Mouse (Mus musculus) cerebellum, adult 8-10 months (tissue): ENCODE results near the gene Mcub.

Experiments used
- DNase-seq: peaks from one replicate; pipeline ENCODE4 v3.0.0; 2022

The Mcub gene

DNA sequence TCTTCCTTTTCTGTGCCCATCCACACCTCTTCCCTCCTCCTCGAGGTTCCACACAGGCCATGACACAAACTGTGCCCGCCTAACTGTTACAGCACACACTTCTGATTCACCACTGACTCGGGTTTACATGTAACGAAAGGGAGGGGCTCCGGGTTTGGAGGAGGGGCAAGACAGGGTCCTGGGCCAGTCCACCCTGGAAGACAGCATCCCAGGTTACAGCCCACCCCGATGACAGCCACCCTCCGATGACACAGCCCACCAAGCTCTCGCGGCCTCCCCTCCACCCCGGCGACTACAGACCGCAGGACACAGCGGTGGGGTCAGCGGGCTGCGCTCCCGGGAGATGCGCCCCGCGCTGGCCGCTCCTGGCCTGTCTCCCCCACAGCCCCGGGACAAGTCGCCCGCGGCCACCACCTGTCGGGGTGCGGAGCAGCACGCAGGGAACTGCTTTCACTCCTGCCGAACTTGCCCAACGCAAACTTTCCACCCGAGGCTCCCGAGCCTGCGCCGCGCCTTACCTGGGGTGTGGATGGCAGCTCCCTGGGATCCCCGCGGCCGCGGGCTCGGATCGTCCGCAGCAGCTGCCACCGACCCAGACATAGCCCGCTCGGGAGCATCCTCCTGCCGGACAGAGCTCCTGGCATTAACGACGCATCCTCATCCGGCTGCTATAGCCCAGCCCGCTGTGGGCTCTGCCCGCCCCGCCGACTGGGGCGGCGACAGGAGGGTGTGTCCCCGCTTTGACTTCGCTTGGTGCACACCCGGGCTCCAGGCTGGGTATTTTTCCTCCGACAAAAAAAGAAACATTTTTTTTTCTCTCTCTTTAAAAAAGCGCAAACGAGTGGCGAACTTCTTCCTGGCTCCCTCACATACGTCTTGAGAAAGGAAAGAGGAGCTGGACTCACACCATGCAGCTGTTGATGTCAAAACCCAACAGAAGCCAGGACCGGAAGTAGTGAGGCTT is at the start of gene Mcub:
Mcub (minus strand) TSS at position 775 of the 964 bp plus-strand sequence.
- DNase-seq, result no peak

DNA sequence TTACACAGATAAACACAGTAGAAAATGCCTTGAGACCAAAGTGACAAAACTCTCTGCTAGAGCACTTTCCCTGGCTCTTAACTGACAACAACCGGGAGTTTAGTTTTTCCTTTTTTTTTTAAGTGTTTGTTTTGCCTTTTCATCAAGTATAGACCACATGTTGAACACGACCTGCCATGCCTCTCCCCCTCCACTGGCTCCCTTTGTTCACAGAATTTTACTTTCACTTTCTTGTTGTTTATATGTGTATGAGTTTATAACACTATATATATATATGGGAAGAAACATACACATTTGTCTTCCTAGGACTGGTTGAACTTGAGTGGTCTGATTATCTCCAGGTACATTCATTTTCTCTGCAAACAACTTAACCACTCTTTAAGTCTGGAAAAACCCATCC is 42.9 kb upstream of the Mcub start:
- no peak for DNase-seq

DNA sequence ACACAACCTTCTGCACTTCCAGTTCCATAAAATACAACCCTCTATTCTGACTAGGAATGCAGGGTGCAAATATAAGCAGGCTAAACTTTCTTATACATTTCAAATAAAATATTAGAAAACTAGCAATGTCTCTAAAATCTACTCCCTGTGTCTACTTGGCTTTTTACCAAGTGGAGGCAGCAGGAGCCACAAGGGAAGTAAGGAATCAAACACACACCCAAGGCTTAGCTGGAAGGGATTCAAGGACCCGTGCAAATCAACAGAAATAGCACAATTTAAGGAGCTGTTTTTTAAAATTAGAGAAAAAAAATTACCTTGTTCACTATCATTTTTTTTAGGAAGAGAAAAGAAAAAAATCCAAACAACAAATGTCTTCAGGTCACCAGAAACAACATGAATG is 41.2 kb upstream of the Mcub start:
- no peak for DNase-seq

- no peak for DNase-seq
Observed at GRCm38 (mm10) chr3:130006141-130006540, 36.1 kb upstream of the Mcub start.

DNA sequence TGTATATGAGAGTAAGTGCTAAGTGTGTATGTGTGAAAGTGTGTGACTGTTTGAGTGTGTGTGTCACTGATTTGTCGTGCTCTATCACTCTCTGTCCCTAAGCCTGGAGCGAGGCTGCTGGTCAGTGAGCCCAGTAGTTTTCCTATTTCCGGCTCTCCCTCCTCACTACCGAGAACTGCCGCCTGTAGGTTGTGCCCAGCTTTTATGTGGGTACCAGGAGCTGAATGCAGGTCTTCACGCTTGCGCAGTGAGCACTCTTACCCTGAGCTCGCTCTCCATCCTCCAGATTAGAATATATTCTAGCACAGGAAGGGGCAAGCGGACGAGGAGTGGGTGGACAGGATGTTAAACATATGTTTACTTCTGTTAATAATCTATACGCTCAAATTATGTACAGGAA is 30.9 kb upstream of the Mcub start:
- DNase-seq, result no peak

GRCm38 (mm10) chr3:129998526-129998925 is 28.5 kb upstream of the Mcub start:
- no peak for DNase-seq

GRCm38 (mm10) chr3:129998001-129998400 is 28.0 kb upstream of the Mcub start:
- DNase-seq, result no peak

DNA sequence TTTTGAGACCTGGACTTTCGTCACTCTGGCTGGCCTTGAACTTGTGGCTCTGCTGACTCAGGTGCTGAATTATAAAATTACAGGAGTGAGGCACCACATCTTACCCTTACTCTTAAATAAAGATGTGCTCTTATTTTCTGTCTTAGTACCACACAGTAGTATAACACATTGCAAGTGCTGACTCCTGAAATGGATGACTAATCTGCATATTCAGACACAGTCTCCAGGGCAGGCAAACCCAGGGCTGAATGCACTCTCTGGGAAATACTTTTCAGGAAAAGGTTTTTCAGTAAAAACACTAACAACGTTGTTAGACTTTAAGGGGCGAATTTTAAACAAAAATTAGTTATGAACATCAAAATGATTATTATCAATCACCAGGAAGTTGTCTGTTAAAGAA is 27.3 kb upstream of the Mcub start:
- DNase-seq, result no peak

- no peak for DNase-seq
Observed at GRCm38 (mm10) chr3:129987297-129987696, 17.3 kb upstream of the Mcub start.

DNA sequence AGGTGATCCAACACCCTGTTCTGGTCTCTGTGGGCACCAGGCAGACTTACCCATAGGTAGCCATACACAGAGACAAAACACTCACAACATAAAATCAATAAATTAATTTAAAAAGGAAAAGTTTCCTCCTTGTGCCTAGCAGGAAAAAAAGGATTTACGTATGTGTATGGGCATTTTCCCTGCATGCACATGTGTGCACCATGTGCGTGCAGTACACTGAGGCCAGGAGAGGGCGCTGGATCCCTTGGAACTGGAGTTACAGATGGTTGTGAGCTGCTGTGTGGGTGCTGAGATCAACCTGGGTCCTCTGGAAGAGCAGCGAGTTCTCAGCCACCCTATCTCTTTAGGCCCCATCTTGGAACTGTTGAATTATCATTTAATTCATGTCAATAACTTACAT is 15.3 kb upstream of the Mcub start:
- no peak for DNase-seq

GRCm38 (mm10) chr3:129984797-129985196 is 14.8 kb upstream of the Mcub start:
- DNase-seq, result no peak

DNA sequence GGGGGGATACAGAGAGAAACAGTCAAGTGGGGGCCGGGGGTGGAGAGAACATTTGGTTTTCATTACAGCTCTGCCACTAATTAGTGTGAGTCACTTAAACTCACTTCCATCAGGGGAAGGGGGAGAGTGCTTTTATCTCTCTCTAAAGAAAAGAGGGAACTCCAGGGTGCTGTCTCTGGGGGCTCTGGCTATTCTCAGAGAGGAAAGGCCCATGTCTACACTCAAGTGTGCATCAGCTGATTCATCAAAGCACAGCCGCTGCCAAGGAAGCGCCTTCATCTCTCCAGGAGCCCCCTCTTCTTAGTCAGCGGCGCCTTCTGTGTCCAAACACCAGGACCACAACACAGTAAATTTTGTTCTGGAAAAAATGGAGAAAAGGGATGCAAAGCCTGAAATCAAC is 12.3 kb upstream of the Mcub start:
- DNase-seq, result no peak

DNA sequence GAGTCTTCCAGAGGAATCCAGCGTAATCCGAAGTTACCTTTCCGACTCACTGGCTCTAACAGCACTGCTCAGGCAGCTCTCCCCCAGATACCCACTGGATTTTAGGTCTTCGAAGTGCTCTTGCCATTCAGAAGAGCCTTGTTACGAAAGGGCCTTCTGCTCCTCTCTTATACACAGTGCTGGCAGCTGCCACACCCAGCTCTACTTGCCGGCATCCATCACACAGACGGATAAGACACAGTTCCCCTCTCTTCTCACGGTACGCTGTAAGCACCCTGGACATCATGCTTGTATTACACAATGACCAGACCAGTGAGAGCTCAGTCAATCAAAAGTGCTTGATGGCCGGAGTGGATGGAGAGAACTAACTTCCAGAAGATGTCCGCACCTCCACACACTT is 11.8 kb upstream of the Mcub start:
- no peak for DNase-seq

GRCm38 (mm10) chr3:129979510-129979909 is 9.5 kb upstream of the Mcub start:
- DNase-seq, result no peak

DNA sequence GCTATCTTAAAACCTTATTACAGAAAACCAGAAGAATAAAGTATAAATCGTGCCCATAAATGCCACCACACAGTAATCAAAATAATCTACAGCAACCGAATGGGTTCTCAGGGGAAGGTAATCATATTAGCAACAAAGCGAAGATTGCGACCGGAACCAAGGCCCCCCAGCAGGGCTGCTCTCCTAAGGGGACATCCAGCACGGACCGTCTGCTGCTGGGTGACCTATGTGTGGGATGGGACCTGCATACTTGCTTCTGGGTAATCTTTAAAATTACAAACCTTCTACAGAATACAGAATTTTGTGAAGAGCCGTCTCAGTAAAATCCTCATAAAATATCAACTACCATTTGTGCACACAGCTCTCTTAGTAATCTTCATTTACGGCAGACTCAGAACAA is 8.7 kb upstream of the Mcub start:
- no peak for DNase-seq

- DNase-seq, result no peak
Observed at GRCm38 (mm10) chr3:129976317-129976716, 6.3 kb upstream of the Mcub start.

DNA sequence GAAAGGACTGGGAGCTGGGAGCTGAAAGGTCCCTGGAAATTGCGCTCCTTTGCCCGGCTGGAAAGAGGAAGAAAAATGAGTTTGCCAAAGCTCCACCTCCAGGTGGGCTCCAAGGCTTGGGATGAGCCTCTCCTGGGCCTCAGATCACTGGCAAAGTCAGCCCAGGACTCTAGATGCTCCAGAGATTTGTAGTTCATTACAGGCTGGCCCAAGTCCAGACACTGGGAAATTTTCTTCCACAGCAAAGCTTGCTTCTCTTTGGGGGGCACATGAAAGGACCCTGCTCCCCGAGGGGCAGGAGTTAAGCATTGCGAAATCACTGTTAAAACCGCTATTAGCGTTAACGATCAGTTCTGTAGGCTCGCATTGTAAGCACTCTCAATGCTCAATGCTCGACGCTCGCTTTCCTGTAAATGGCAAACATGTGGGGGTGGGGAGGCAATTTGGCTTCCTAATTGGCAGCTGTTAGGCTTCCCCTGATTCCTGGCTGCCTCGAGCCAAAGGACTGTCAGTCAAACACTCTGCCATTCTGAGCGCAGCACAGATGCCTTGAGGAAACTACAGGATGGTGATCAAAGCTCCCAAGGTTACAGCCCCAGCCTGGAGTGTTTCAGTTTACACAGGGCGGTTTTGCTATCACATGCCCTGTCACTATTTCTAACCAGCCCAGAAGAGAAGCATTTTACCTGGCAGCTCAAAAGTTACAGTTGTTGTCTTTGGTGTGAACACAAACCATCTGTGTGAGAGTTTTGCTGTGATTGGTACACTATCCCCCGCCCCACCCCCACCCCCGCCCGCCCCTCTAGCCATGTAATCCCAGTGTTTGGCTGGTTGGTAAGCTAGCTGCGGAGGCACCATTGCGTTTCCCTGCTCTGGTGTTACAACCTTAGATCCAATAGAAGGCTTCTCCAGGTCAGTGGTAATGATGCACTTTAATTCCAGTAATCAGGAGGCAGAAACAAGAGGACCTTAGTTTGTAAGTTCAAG is 816 bp upstream of the Mcub start:
- DNase-seq, result no peak

- no peak for DNase-seq
Observed at GRCm38 (mm10) chr3:129969031-129969430, 975 bp downstream of the Mcub start.

GRCm38 (mm10) chr3:129967874-129968273 is 2.1 kb downstream of the Mcub start:
- no peak for DNase-seq

GRCm38 (mm10) chr3:129964681-129965080 is 5.3 kb downstream of the Mcub start:
- no peak for DNase-seq

- no peak for DNase-seq
Observed at GRCm38 (mm10) chr3:129962533-129962932, 7.5 kb downstream of the Mcub start.

- DNase-seq, result no peak
Observed at GRCm38 (mm10) chr3:129953296-129953695, 16.7 kb downstream of the Mcub start.

DNA sequence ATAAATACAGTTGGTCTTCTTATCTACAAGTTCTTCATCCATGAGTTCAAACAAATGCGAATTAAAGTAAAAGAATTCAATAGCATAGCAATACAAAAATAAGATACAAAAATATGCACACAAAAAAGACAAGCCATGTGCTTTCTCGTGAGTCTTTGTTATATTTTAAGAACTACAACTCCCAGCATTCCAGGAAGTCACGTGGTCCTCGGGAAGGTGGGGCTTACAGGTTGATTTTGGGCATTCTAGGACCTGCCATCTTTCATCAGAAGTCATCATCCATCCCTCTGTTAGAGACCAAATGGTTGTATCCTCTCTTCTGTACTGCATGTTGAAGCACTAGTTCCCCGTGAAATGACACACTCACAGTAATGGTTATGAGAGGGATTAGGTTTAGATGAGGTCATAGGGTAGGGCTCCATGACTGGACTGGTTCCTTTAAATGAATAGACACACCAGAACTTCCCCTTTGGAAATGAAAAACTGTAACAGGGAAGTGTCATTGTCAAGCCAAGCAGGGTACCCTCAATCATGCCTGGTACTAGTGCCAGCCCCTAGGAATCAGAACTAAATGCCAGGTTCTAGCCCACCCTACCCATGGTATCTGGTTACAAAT is 20.7 kb downstream of the Mcub start:
- no peak for DNase-seq
